Mouse (Mus musculus) ES-E14 (cell line): ENCODE data around the gene Olfr221.

Source experiments
- CHD2 ChIP-seq: IDR thresholded peaks from 2 replicates; pipeline ENCODE4 v1.6.1; 2014; ENCODE audit warnings: mild to moderate bottlenecking, low read depth, low read length, inconsistent platforms
- HCFC1 ChIP-seq: IDR thresholded peaks from 2 replicates; pipeline ENCODE4 v1.6.1; 2012; ENCODE audit warnings: low read length, inconsistent platforms, borderline replicate concordance; ENCODE audit not compliant: insufficient read depth
- ZC3H11A ChIP-seq: IDR thresholded peaks from 2 replicates; pipeline ENCODE4 v1.6.1; 2012; ENCODE audit warnings: low read depth, mild to moderate bottlenecking, inconsistent platforms, low read length, borderline replicate concordance
- ZNF384 ChIP-seq: IDR thresholded peaks from 2 replicates; pipeline ENCODE4 v1.6.1; 2012; ENCODE audit warnings: low read depth, low read length, inconsistent platforms

- TF ChIP-seq CHD2 (no peak), HCFC1 (no peak), ZC3H11A (no peak), ZNF384 (no peak)
Observed at GRCm38 (mm10) chr14:52003981-52004495, 38.2 kb downstream of the Olfr221 start.
